Mouse (Mus musculus): ENCODE measurements around the gene Mien1. TPM values are rescaled to one million over a fixed set of nuclear protein-coding genes. Genes with fewer than 3 reads are reported as not detected.

Gene Mien1
- polyA plus RNA-seq, 1 experiment from 2014 or later: 108 TPM

GRCm38 (mm10) chr11:98475630-98476433, 37.0 kb upstream of the Mien1 start:
- 86% methylated on average over 9 of the region's 9 CpGs for WGBS
- no peak for ATAC-seq (ENCODE audit: low FRiP score, low TSS enrichment)
- Histone ChIP-seq H3K9ac (replicated peaks; ENCODE audit: low read length) (no peak overlapping the region), H3K4me2 (replicated peaks; ENCODE audit: low read depth, low read length) (no peak overlapping the region), H3K27me3 (ENCODE audit: insufficient read depth, low read length) (no peaks in the 10 kb centered on the region), H3K4me1 (ENCODE audit: insufficient read depth, low read length) (no peaks in the 10 kb centered on the region), H3K4me3 (ENCODE audit: low read length) (no peak overlapping the region), H3K36me3 (ENCODE audit: insufficient read depth, low read length) (no peaks in the 10 kb centered on the region), H3K9me3 (ENCODE audit: low read length) (no peaks in the 10 kb centered on the region), H3K27ac (ENCODE audit: low read length) (no peak overlapping the region)

- Histone ChIP-seq H3K4me1 (ENCODE audit: insufficient read depth, low read length) (no peaks in the 10 kb centered on the region), H3K4me2 (replicated peaks; ENCODE audit: low read depth, low read length) (no peak overlapping the region), H3K9ac (replicated peaks; ENCODE audit: low read length) (no peak overlapping the region), H3K27me3 (ENCODE audit: insufficient read depth, low read length) (no peaks in the 10 kb centered on the region), H3K4me3 (ENCODE audit: low read length) (no peak overlapping the region), H3K36me3 (ENCODE audit: insufficient read depth, low read length) (no peaks in the 10 kb centered on the region), H3K27ac (ENCODE audit: low read length) (no peak overlapping the region), H3K9me3 (ENCODE audit: low read length) (no peaks in the 10 kb centered on the region)
- ATAC-seq (ENCODE audit: low FRiP score, low TSS enrichment): no peak
- WGBS: 87% methylated on average over 11 of the region's 11 CpGs
Observed at GRCm38 (mm10) chr11:98474967-98475366, 36.2 kb upstream of the Mien1 start.

- Histone ChIP-seq H3K4me2 (replicated peaks; ENCODE audit: low read depth, low read length) (no peak overlapping the region), H3K4me3 (ENCODE audit: low read length) (no peak overlapping the region), H3K27me3 (ENCODE audit: insufficient read depth, low read length) (no peaks in the 10 kb centered on the region), H3K36me3 (ENCODE audit: insufficient read depth, low read length) (no peaks in the 10 kb centered on the region), H3K9me3 (ENCODE audit: low read length) (no peaks in the 10 kb centered on the region), H3K4me1 (ENCODE audit: insufficient read depth, low read length) (no peaks in the 10 kb centered on the region), H3K9ac (replicated peaks; ENCODE audit: low read length) (no peak overlapping the region), H3K27ac (ENCODE audit: low read length) (no peak overlapping the region)
- WGBS: 52% methylated on average over 8 of the region's 8 CpGs
- ATAC-seq (ENCODE audit: low FRiP score, low TSS enrichment): no peak
Observed at GRCm38 (mm10) chr11:98473916-98474479, 35.2 kb upstream of the Mien1 start.

DNA sequence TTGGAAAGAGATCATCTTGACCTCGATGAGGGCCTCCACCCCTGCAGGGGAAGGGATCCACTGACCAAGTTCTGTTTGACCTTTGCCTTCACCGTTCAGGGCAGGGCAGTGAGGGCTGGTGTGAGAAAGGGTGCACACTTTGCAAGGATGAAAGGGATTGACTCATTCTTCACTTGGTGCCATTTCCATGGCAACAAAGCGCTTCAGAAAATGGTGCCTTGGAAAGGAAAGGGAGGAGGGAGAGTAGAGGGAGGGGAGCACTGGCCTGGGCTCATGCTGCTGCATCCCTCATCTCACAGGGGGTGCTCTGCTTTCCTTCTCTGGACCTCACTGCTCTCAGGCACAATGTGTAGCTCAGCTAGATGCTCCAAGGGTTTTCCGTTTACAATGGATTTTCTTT, 33.9 kb upstream of the Mien1 start:
- Histone ChIP-seq H3K36me3 (ENCODE audit: insufficient read depth, low read length) (no peaks in the 10 kb centered on the region), H3K4me2 (replicated peaks; ENCODE audit: low read depth, low read length) (no peak overlapping the region), H3K27me3 (ENCODE audit: insufficient read depth, low read length) (no peaks in the 10 kb centered on the region), H3K4me1 (ENCODE audit: insufficient read depth, low read length) (no peaks in the 10 kb centered on the region), H3K9ac (replicated peaks; ENCODE audit: low read length) (no peak overlapping the region), H3K27ac (ENCODE audit: low read length) (no peak overlapping the region), H3K9me3 (ENCODE audit: low read length) (no peaks in the 10 kb centered on the region), H3K4me3 (ENCODE audit: low read length) (no peak overlapping the region)
- ATAC-seq (ENCODE audit: low FRiP score, low TSS enrichment): no peak
- WGBS: 52% methylated on average over 4 of the region's 4 CpGs

- H3K27ac ChIP-seq (ENCODE audit: low read length): peak overlapping the region; percentile 68; the same call in 1 of the 2 replicates
- H3K36me3 ChIP-seq (ENCODE audit: insufficient read depth, low read length): no peaks in the 10 kb centered on the region
- H3K27me3 ChIP-seq (ENCODE audit: insufficient read depth, low read length): no peaks in the 10 kb centered on the region
- no peak overlapping the region for H3K4me3 ChIP-seq (ENCODE audit: low read length)
- WGBS: 65% methylated on average over 6 of the region's 6 CpGs
- no peak overlapping the region for H3K9ac ChIP-seq (replicated peaks; ENCODE audit: low read length)
- no peaks in the 10 kb centered on the region for H3K9me3 ChIP-seq (ENCODE audit: low read length)
- no peak for ATAC-seq (ENCODE audit: low FRiP score, low TSS enrichment)
- no peaks in the 10 kb centered on the region for H3K4me1 ChIP-seq (ENCODE audit: insufficient read depth, low read length)
- H3K4me2 ChIP-seq (replicated peaks; ENCODE audit: low read depth, low read length): no peak overlapping the region
Observed at GRCm38 (mm10) chr11:98470795-98471194, 32.0 kb upstream of the Mien1 start.

DNA sequence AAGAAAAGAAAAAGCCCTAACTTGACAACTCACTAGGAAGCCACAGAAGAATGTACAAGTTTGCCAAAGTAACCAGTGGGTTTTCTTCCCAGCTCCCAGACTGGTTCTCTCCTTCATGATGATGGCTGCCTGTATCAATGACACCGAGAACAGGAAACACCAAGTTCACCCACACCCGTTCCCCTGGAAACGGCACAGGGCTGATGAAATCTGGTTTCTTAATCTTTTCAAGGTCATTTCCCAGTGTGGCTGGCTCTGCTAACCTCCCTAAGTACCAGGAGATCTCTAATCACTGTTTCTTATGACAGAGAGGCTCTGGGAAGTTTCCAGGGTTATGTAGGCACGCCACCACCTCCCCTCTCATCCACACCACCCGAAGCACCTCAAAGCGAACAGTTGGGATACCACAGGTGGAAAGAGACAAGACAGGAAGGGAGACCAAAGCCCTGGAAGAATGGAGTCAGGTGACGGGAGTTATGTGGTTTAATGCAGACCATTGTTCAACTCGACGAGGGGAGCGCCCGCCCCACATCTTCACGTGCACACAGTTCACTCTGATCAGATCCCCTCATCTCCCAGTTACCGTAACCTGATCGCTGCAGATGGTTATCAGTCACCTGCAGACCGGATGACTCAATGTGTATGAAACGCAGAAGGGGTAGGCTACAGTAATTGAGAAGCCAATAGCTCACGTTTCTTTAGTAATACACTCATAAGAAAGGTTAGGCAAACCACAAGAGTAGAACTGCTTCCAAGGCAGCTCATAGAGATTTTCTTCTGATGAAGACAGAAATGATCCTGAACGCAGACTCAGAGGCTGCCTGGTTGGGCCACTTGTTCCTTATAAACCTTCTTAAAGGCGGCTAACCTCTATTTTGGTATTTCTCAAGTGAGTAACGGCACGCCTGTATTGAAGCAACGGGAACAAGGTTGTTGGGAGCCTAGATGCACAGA, 31.2 kb upstream of the Mien1 start:
- Histone ChIP-seq H3K36me3 (ENCODE audit: insufficient read depth, low read length) (no peaks in the 10 kb centered on the region), H3K9me3 (ENCODE audit: low read length) (no peaks in the 10 kb centered on the region), H3K27ac (ENCODE audit: low read length) (peak overlapping the region; percentile 68), H3K9ac (replicated peaks; ENCODE audit: low read length) (no peak overlapping the region), H3K27me3 (ENCODE audit: insufficient read depth, low read length) (no peaks in the 10 kb centered on the region), H3K4me2 (replicated peaks; ENCODE audit: low read depth, low read length) (no peak overlapping the region), H3K4me1 (ENCODE audit: insufficient read depth, low read length) (no peaks in the 10 kb centered on the region), H3K4me3 (ENCODE audit: low read length) (no peak overlapping the region)
- 44% methylated on average over 22 of the region's 22 CpGs for WGBS
- peak; percentile 71 for ATAC-seq (ENCODE audit: low FRiP score, low TSS enrichment)

GRCm38 (mm10) chr11:98464516-98464915, 25.7 kb upstream of the Mien1 start:
- no peak for ATAC-seq (ENCODE audit: low FRiP score, low TSS enrichment)
- no peak overlapping the region for H3K9ac ChIP-seq (replicated peaks; ENCODE audit: low read length)
- no peak overlapping the region for H3K27ac ChIP-seq (ENCODE audit: low read length)
- H3K27me3 ChIP-seq (ENCODE audit: insufficient read depth, low read length): peaks cover 5% of the 10 kb centered on the region; the same call in 1 of the 2 replicates
- H3K9me3 ChIP-seq (ENCODE audit: low read length): no peaks in the 10 kb centered on the region
- no peak overlapping the region for H3K4me2 ChIP-seq (replicated peaks; ENCODE audit: low read depth, low read length)
- no peaks in the 10 kb centered on the region for H3K36me3 ChIP-seq (ENCODE audit: insufficient read depth, low read length)
- no peak overlapping the region for H3K4me3 ChIP-seq (ENCODE audit: low read length)
- 82% methylated on average over 6 of the region's 6 CpGs for WGBS
- no peaks in the 10 kb centered on the region for H3K4me1 ChIP-seq (ENCODE audit: insufficient read depth, low read length)

GRCm38 (mm10) chr11:98463911-98464310, 25.1 kb upstream of the Mien1 start:
- Histone ChIP-seq H3K9ac (replicated peaks; ENCODE audit: low read length) (no peak overlapping the region), H3K9me3 (ENCODE audit: low read length) (no peaks in the 10 kb centered on the region), H3K4me1 (ENCODE audit: insufficient read depth, low read length) (no peaks in the 10 kb centered on the region), H3K4me2 (replicated peaks; ENCODE audit: low read depth, low read length) (no peak overlapping the region), H3K27ac (ENCODE audit: low read length) (no peak overlapping the region), H3K27me3 (ENCODE audit: insufficient read depth, low read length) (peaks cover 11% of the 10 kb centered on the region; the same call in 1 of the 2 replicates), H3K36me3 (ENCODE audit: insufficient read depth, low read length) (no peaks in the 10 kb centered on the region), H3K4me3 (ENCODE audit: low read length) (no peak overlapping the region)
- ATAC-seq (ENCODE audit: low FRiP score, low TSS enrichment): no peak
- WGBS: 90% methylated on average over 9 of the region's 9 CpGs

GRCm38 (mm10) chr11:98462255-98462654, 23.5 kb upstream of the Mien1 start:
- Histone ChIP-seq H3K36me3 (ENCODE audit: insufficient read depth, low read length) (no peaks in the 10 kb centered on the region), H3K4me2 (replicated peaks; ENCODE audit: low read depth, low read length) (no peak overlapping the region), H3K4me1 (ENCODE audit: insufficient read depth, low read length) (peaks cover 9% of the 10 kb centered on the region), H3K9ac (replicated peaks; ENCODE audit: low read length) (no peak overlapping the region), H3K27me3 (ENCODE audit: insufficient read depth, low read length) (peaks cover 22% of the 10 kb centered on the region), H3K4me3 (ENCODE audit: low read length) (no peak overlapping the region), H3K27ac (ENCODE audit: low read length) (no peak overlapping the region), H3K9me3 (ENCODE audit: low read length) (no peaks in the 10 kb centered on the region)
- ATAC-seq (ENCODE audit: low FRiP score, low TSS enrichment): no peak
- 86% methylated on average over 6 of the region's 6 CpGs for WGBS
